Mouse (Mus musculus): ENCODE measurements around the gene Zbtb2. TPM values are rescaled to one million over a fixed set of nuclear protein-coding genes. Genes with fewer than 3 reads are reported as not detected.

The Zbtb2 gene
- total and polyA plus RNA-seq, 3 experiments: 6.1 to 11.4 (median 11.1) TPM

- Histone ChIP-seq H3K4me1 (ENCODE audit: control insufficient read depth in 1 of 2, insufficient read depth in 2 of 2) (peaks cover 0 to 4% of the 10 kb centered on the region in 2 experiments; a peak in 1 of 4 replicates), H3K4me3 (replicated peaks in 1 of 3; ENCODE audit: low read depth in 2 of 3, low read length in 2 of 3, poor library complexity in 1 of 3) (peak overlapping the region in 1 of 3 experiments; percentile 49), H3K9ac (ENCODE audit: insufficient read depth, low read depth) (peak overlapping the region; percentile 50), H3K9me3 (replicated peaks; ENCODE audit: low read length) (no peaks in the 10 kb centered on the region), H3K79me2 (replicated peaks; ENCODE audit: control insufficient read depth, extremely low read depth, insufficient read depth, poor library complexity, severe bottlenecking) (no peaks in the 10 kb centered on the region), H3K27ac (ENCODE audit: insufficient read depth, low read depth) (no peak overlapping the region), H3K27me3 (replicated peaks) (no peaks in the 10 kb centered on the region), H3K4me2 (ENCODE audit: insufficient read depth, low read depth, poor library complexity, severe bottlenecking) (peak overlapping the region; percentile 78), H3K36me3 (replicated peaks in 1 of 2; ENCODE audit: control insufficient read depth in 1 of 2, insufficient read depth in 1 of 2, low read length in 1 of 2) (no peaks in the 10 kb centered on the region)
- peak; percentile 88 for DNase-seq (ENCODE audit: extremely low read depth)
- in situ Hi-C loops (cut with MboI; ENCODE audit: low pct_ligation_motif_present, low pct_unique_long_range_greater_than_20kb, low sequenced_read_pairs): loop anchor here (25.0 kb wide), 2 partner anchors 259 to 809 kb away; partner anchors contain the start of gene Iyd
- TF ChIP-seq MAZ (IDR thresholded peaks at IDR 0.05; ENCODE audit: low read depth, low read length) (0 out of 2 replicates have a peak, but pooled peaks have one; percentile 28), UBTF (IDR thresholded peaks at IDR 0.05; ENCODE audit: low read depth, low read length) (peak; percentile 96), TCF12 (IDR thresholded peaks at IDR 0.05; ENCODE audit: low read depth, low read length) (peak; percentile 27; the same call in 1 of the 2 replicates), ETS1 (conservative IDR thresholded peaks at IDR 0.05; ENCODE audit: low read depth, low read length) (no peak), USF2 (conservative IDR thresholded peaks at IDR 0.05; ENCODE audit: low read depth, low read length) (no peak), CTCF (conservative IDR thresholded peaks at IDR 0.05 in 1 of 2, IDR thresholded peaks at IDR 0.05 in 1 of 2; ENCODE audit: low read depth in 2 of 2, low read length in 2 of 2) (peak; percentile 47 to 85), ZKSCAN1 (IDR thresholded peaks at IDR 0.05; ENCODE audit: borderline replicate concordance, low read depth, low read length) (no peak), ELF1 (IDR thresholded peaks at IDR 0.05; ENCODE audit: low read depth, low read length) (peak; percentile 43; the same call in 1 of the 2 replicates), MYC (IDR thresholded peaks at IDR 0.05; ENCODE audit: low read depth, low read length) (no peak), ZMIZ1 (IDR thresholded peaks at IDR 0.05; ENCODE audit: low read depth, low read length) (no peak), RAD21 (IDR thresholded peaks at IDR 0.05; ENCODE audit: low read depth, low read length) (peak; percentile 63), POLR2AphosphoS2 (IDR thresholded peaks at IDR 0.05; ENCODE audit: low read depth, low read length) (no peak), USF1 (IDR thresholded peaks at IDR 0.05; ENCODE audit: low read depth, low read length) (no peak), POLR2A (IDR thresholded peaks at IDR 0.05; ENCODE audit: low read depth, low read length) (peak; percentile 43; the same call in 1 of the 2 replicates), ZC3H11A (IDR thresholded peaks at IDR 0.05; ENCODE audit: low read depth, low read length) (no peak), MAFK (IDR thresholded peaks at IDR 0.05; ENCODE audit: insufficient replicate concordance, low read length) (no peak), MEF2A (IDR thresholded peaks at IDR 0.05; ENCODE audit: borderline replicate concordance, low read depth, low read length) (0 out of 2 replicates have a peak, but pooled peaks have one; percentile 15), JUND (conservative IDR thresholded peaks at IDR 0.05; ENCODE audit: low read depth, low read length) (no peak), KAT2A (IDR thresholded peaks at IDR 0.05; ENCODE audit: insufficient replicate concordance, low read length) (no peak), E2F4 (IDR thresholded peaks at IDR 0.05; ENCODE audit: insufficient replicate concordance, low read depth, low read length) (no peak), TBP (conservative IDR thresholded peaks at IDR 0.05; ENCODE audit: low read depth, low read length) (no peak), NRF1 (IDR thresholded peaks at IDR 0.05; ENCODE audit: low read depth, low read length) (no peak), RCOR1 (conservative IDR thresholded peaks at IDR 0.05; ENCODE audit: low read depth, low read length) (no peak), EP300 (IDR thresholded peaks at IDR 0.05; ENCODE audit: low read length) (no peak), CHD2 (IDR thresholded peaks at IDR 0.05; ENCODE audit: low read length) (no peak), HCFC1 (IDR thresholded peaks at IDR 0.05; ENCODE audit: low read depth, low read length) (peak; percentile 17; the same call in 1 of the 2 replicates), BHLHE40 (IDR thresholded peaks at IDR 0.05; ENCODE audit: low read depth, low read length) (0 out of 2 replicates have a peak, but pooled peaks have one; percentile 21), IRF4 (IDR thresholded peaks at IDR 0.05; ENCODE audit: low read depth, low read length) (peak; percentile 49; the same call in 1 of the 2 replicates), SMC3 (IDR thresholded peaks at IDR 0.05; ENCODE audit: low read depth, low read length) (peak; percentile 73), NELFE (IDR thresholded peaks at IDR 0.05; ENCODE audit: low read depth, low read length) (no peak), PAX5 (IDR thresholded peaks at IDR 0.05; ENCODE audit: low read length) (no peak), SIN3A (IDR thresholded peaks at IDR 0.05; ENCODE audit: low read length) (no peak), CHD1 (IDR thresholded peaks at IDR 0.05; ENCODE audit: low read depth, low read length) (no peak), ZNF384 (IDR thresholded peaks at IDR 0.05; ENCODE audit: low read depth, low read length) (no peak), MAX (IDR thresholded peaks at IDR 0.05; ENCODE audit: low read length) (peak; percentile 54; the same call in 1 of the 2 replicates), GABPA (IDR thresholded peaks at IDR 0.05; ENCODE audit: insufficient replicate concordance, low read depth, low read length) (no peak), JUN (IDR thresholded peaks at IDR 0.05; ENCODE audit: insufficient read depth, low read depth, low read length) (no peak), MXI1 (IDR thresholded peaks at IDR 0.05; ENCODE audit: low read depth, low read length) (no peak; the same call in 1 of the 2 replicates)
- dilution Hi-C loops (cut with MboI; ENCODE audit: extremely low pct_ligation_motif_present, extremely low pct_unique_long_range_greater_than_20kb, low sequenced_read_pairs): no loop called here
Measured at GRCm38 (mm10) chr10:4346489-4347135, 41.3 kb downstream of the Zbtb2 start.
